Mouse (Mus musculus) heart, adult 2 months (tissue): Measurements from ENCODE around the gene Kif21a. TPM values are rescaled to one million over a fixed set of nuclear protein-coding genes. Genes with fewer than 3 reads are reported as not detected.

Source experiments
- DNase-seq, 2 experiments: peaks; one replicate each; pipeline ENCODE4 v3.0.0; 2021
- H3K27ac ChIP-seq: fragments of 200-600 bp; 2 replicates; pipeline ENCODE4 v1.8.1; 2022
- H3K27me3 ChIP-seq: fragments of 200-500 bp; 2 replicates; pipeline ENCODE4 v1.6.1; 2012; ENCODE audit warnings: mild to moderate bottlenecking, low read length, inconsistent platforms, mixed read lengths; ENCODE audit not compliant: control insufficient read depth, insufficient read depth
- H3K36me3 ChIP-seq: fragments of 200-500 bp; 2 replicates; pipeline ENCODE4 v1.6.1; 2012; ENCODE audit warnings: low read length, inconsistent platforms; ENCODE audit not compliant: control insufficient read depth, insufficient read depth
- H3K4me1 ChIP-seq: fragments of 200-500 bp; 2 replicates; pipeline ENCODE4 v1.6.1; 2011; ENCODE audit warnings: low read length; ENCODE audit not compliant: control insufficient read depth, insufficient read depth
- H3K4me3 ChIP-seq: fragments of 200-600 bp; 2 replicates; pipeline ENCODE4 v1.8.1; 2022
- H3K79me2 ChIP-seq: fragments of 200-500 bp; replicated peaks from 2 replicates; pipeline ENCODE4 v1.6.1; 2012; ENCODE audit warnings: mild to moderate bottlenecking, inconsistent platforms, low read length, moderate library complexity, mixed read lengths; ENCODE audit not compliant: control insufficient read depth, insufficient read depth
- H3K9ac ChIP-seq: fragments of 200-500 bp; 2 replicates; pipeline ENCODE4 v1.6.1; 2012; ENCODE audit warnings: low read depth, mild to moderate bottlenecking, control low read depth, inconsistent platforms, low read length, mixed read lengths
- CTCF ChIP-seq: fragments of 200-600 bp; IDR thresholded peaks from 2 replicates; pipeline ENCODE4 v1.8.1; 2022; ENCODE audit warnings: antibody characterized with exemption, mild to moderate bottlenecking, moderate library complexity
- EP300 ChIP-seq: fragments of 200-500 bp; IDR thresholded peaks from 2 replicates; pipeline ENCODE4 v1.6.1; 2011; ENCODE audit warnings: low read depth, low read length, control low read depth; ENCODE audit not compliant: insufficient read depth
- POLR2A ChIP-seq: fragments of 200-500 bp; IDR thresholded peaks from 2 replicates; pipeline ENCODE4 v1.6.1; 2011; ENCODE audit warnings: mild to moderate bottlenecking, low read depth, low read length, control low read depth; ENCODE audit not compliant: insufficient read depth
- WGBS: fragments of 180-500 bp; shearing (Covaris S2); methylation state at CpG from one replicate; pipeline ENCODE4 v1.1.7; 2018; 5-methylcytosine and 5-hydroxymethylcytosine counted together
- intact Hi-C: fragments of 180-260 bp; cut with DNase I; formaldehyde crosslinking; loops from one replicate; pipeline ENCODE4 v1.15.1; 2025
- polyA plus RNA-seq: library from polyadenylated mRNA; depleted of rRNA; stranded (reverse); fragments of >200 nt; gene quantifications from 2 replicates; pipeline ENCODE4 v1.2.3, GENCODE M21; 2012
- total RNA-seq, 2 experiments: library from RNA; stranded (reverse); gene quantifications; 2 replicates each; pipeline ENCODE4 v1.2.3; 2021

The Kif21a gene
- total and polyA plus RNA-seq, 3 experiments: 3.7 to 18.9 (median 18.1) TPM

- Histone ChIP-seq H3K4me1 (no peaks in the 10 kb centered on the region), H3K4me3 (peak overlapping the region; percentile 18; the same call in 1 of the 2 replicates), H3K27ac (no peak overlapping the region), H3K36me3 (no peaks in the 10 kb centered on the region), H3K27me3 (no peaks in the 10 kb centered on the region), H3K9ac (no peak overlapping the region), H3K79me2 (no peaks in the 10 kb centered on the region)
- intact Hi-C loops: no loop called here
- TF ChIP-seq CTCF (no peak), EP300 (no peak), POLR2A (no peak)
- WGBS: 53% methylated on average over 10 of the region's 10 CpGs
- DNase-seq: no peak
Observed at GRCm38 (mm10) chr15:91028962-91029361, 20.8 kb downstream of the Kif21a start.

GRCm38 (mm10) chr15:91028494-91028893, 21.3 kb downstream of the Kif21a start:
- intact Hi-C loops: no loop called here
- 45% methylated on average over 10 of the region's 10 CpGs for WGBS
- no peaks in the 10 kb centered on the region for H3K36me3 ChIP-seq
- peak overlapping the region; percentile 18; the same call in 1 of the 2 replicates for H3K4me3 ChIP-seq
- H3K4me1 ChIP-seq: no peaks in the 10 kb centered on the region
- no peak overlapping the region for H3K9ac ChIP-seq
- no peak for TF ChIP-seq CTCF
- no peak for TF ChIP-seq EP300
- TF ChIP-seq POLR2A: no peak
- no peak for DNase-seq
- H3K79me2 ChIP-seq: no peaks in the 10 kb centered on the region
- H3K27me3 ChIP-seq: no peaks in the 10 kb centered on the region
- H3K27ac ChIP-seq: no peak overlapping the region

GRCm38 (mm10) chr15:91022276-91022675, 27.5 kb downstream of the Kif21a start:
- Histone ChIP-seq H3K27ac (no peak overlapping the region), H3K27me3 (no peaks in the 10 kb centered on the region), H3K4me1 (no peaks in the 10 kb centered on the region), H3K36me3 (no peaks in the 10 kb centered on the region), H3K9ac (no peak overlapping the region), H3K79me2 (peaks cover 3% of the 10 kb centered on the region; the same call in 1 of the 2 replicates), H3K4me3 (no peak overlapping the region)
- TF ChIP-seq CTCF (no peak), POLR2A (no peak), EP300 (no peak)
- WGBS: 69% methylated on average over 8 of the region's 8 CpGs
- intact Hi-C loops: no loop called here
- DNase-seq: no peak

GRCm38 (mm10) chr15:91018861-91019187, 30.9 kb downstream of the Kif21a start:
- Histone ChIP-seq H3K27ac (no peak overlapping the region), H3K4me1 (no peaks in the 10 kb centered on the region), H3K36me3 (no peaks in the 10 kb centered on the region), H3K9ac (no peak overlapping the region), H3K4me3 (no peak overlapping the region), H3K79me2 (peaks cover 3% of the 10 kb centered on the region; the same call in 1 of the 2 replicates), H3K27me3 (no peaks in the 10 kb centered on the region)
- no peak for DNase-seq
- 67% methylated on average over 3 of the region's 3 CpGs for WGBS
- intact Hi-C loops: no loop called here
- TF ChIP-seq EP300 (no peak), POLR2A (no peak), CTCF (no peak)

GRCm38 (mm10) chr15:91018161-91018860, 31.4 kb downstream of the Kif21a start:
- TF ChIP-seq EP300: no peak
- no peak for TF ChIP-seq CTCF
- no peak for TF ChIP-seq POLR2A
- DNase-seq: no peak
- Histone ChIP-seq H3K27me3 (no peaks in the 10 kb centered on the region), H3K79me2 (peaks cover 3% of the 10 kb centered on the region; the same call in 1 of the 2 replicates), H3K4me1 (no peaks in the 10 kb centered on the region), H3K4me3 (no peak overlapping the region), H3K36me3 (no peaks in the 10 kb centered on the region), H3K27ac (no peak overlapping the region), H3K9ac (no peak overlapping the region)
- 70% methylated on average over 9 of the region's 9 CpGs for WGBS
- intact Hi-C loops: no loop called here

GRCm38 (mm10) chr15:91017261-91018160, 32.2 kb downstream of the Kif21a start:
- intact Hi-C loops: no loop called here
- Histone ChIP-seq H3K36me3 (no peaks in the 10 kb centered on the region), H3K4me1 (no peaks in the 10 kb centered on the region), H3K27me3 (no peaks in the 10 kb centered on the region), H3K27ac (no peak overlapping the region), H3K79me2 (peaks cover 3% of the 10 kb centered on the region; the same call in 1 of the 2 replicates), H3K9ac (no peak overlapping the region), H3K4me3 (no peak overlapping the region)
- DNase-seq: no peak
- 74% methylated on average over 23 of the region's 23 CpGs for WGBS
- no peak for TF ChIP-seq CTCF
- no peak for TF ChIP-seq POLR2A
